Mouse (Mus musculus): Measurements from ENCODE around the gene Thrap3. TPM values are rescaled to one million over a fixed set of nuclear protein-coding genes. Genes with fewer than 3 reads are reported as not detected.

The Thrap3 gene
- polyA plus RNA-seq, 1 experiment = 103 TPM

Other genes starting within 250 kb of the Thrap3 start
- gene Csf3r, start 178.2 kb downstream of the Thrap3 start, polyA plus RNA-seq (2012; rRNA removed) = 5.4 and 7.2 TPM in 2 replicates
- gene Mrps15, start 155.8 kb downstream of the Thrap3 start, polyA plus RNA-seq (2012; rRNA removed) = 76.9 and 82.6 TPM in 2 replicates
- 19.7 and 22.3 TPM in 2 replicates for gene Oscp1, start 144.2 kb downstream of the Thrap3 start, polyA plus RNA-seq (2012; rRNA removed)
- gene Lsm10, start 106.1 kb downstream of the Thrap3 start, polyA plus RNA-seq (2012; rRNA removed) = 25.3 and 26.7 TPM in 2 replicates
- gene Stk40, start 98.8 kb downstream of the Thrap3 start, polyA plus RNA-seq (2012; rRNA removed) = 18.9 and 22.2 TPM in 2 replicates
- gene Eva1b, start 55.0 kb downstream of the Thrap3 start, polyA plus RNA-seq (2012; rRNA removed) = 8.6 and 9.3 TPM in 2 replicates
- gene Sh3d21, start 39.3 kb downstream of the Thrap3 start, polyA plus RNA-seq (2012; rRNA removed) = 1.0 TPM in 2 replicates
- gene Map7d1, start 53.6 kb upstream of the Thrap3 start, polyA plus RNA-seq (2012; rRNA removed) = 201 and 206 TPM in 2 replicates
- 110 and 111 TPM in 2 replicates for gene Trappc3, start 59.6 kb upstream of the Thrap3 start, polyA plus RNA-seq (2012; rRNA removed)
- gene Col8a2, start 84.0 kb upstream of the Thrap3 start, polyA plus RNA-seq (2012; rRNA removed) = 0.38 and 0.50 TPM in 2 replicates
- gene Adprhl2, start 118.9 kb upstream of the Thrap3 start, polyA plus RNA-seq (2012; rRNA removed) = 41.7 and 41.8 TPM in 2 replicates
- gene Tekt2, start 122.9 kb upstream of the Thrap3 start, polyA plus RNA-seq (2012; rRNA removed) = 5.5 and 6.7 TPM in 2 replicates
- 10.9 and 11.5 TPM in 2 replicates for gene Ago3, start 226.8 kb upstream of the Thrap3 start, polyA plus RNA-seq (2012; rRNA removed)